Mouse (Mus musculus) MEL (cell line): ENCODE measurements around the gene Vmn1r91.
"Not testable (repeated sequence)": the region's sequence is repeated elsewhere in the genome, so short reads cannot be mapped to it uniquely, and the experiment has no call there.

Experiments
- CHD1 ChIP-seq: IDR thresholded peaks from 2 replicates; pipeline ENCODE4 v1.6.1; 2012; ENCODE audit warnings: low read depth, mild to moderate bottlenecking, inconsistent platforms, low read length, improper control_type of control experiment
- CHD2 ChIP-seq: IDR thresholded peaks from 2 replicates; pipeline ENCODE4 v1.6.1; 2011; ENCODE audit warnings: low read length, improper control_type of control experiment
- CTCF ChIP-seq, 3 experiments: IDR thresholded peaks in 2 of 3; conservative IDR thresholded peaks in 1 of 3; 2 replicates each; pipeline ENCODE4 v1.5.1; 2011 to 2012; ENCODE audit warnings: low read length in 3 of 3, low read depth in 2 of 3, mild to moderate bottlenecking in 2 of 3, improper control_type of control experiment in 1 of 3, inconsistent platforms in 1 of 3, mixed read lengths in 1 of 3, moderate library complexity in 1 of 3; ENCODE audit not compliant: control insufficient read depth in 1 of 3, insufficient read depth in 1 of 3, poor library complexity in 1 of 3, severe bottlenecking in 1 of 3
- E2F4 ChIP-seq: IDR thresholded peaks from 2 replicates; pipeline ENCODE4 v1.6.1; 2011; ENCODE audit warnings: low read depth, low read length, improper control_type of control experiment, borderline replicate concordance
- ELF1 ChIP-seq: IDR thresholded peaks from 2 replicates; pipeline ENCODE4 v1.6.1; 2014; ENCODE audit warnings: low read depth, mild to moderate bottlenecking, inconsistent platforms, low read length, improper control_type of control experiment, moderate library complexity
- EP300 ChIP-seq, 2 experiments: IDR thresholded peaks; 2 replicates each; pipeline ENCODE4 v1.6.1; 2011; ENCODE audit warnings: improper control_type of control experiment in 2 of 2, low read length in 2 of 2, low read depth in 1 of 2, mild to moderate bottlenecking in 1 of 2
- GATA1 ChIP-seq: IDR thresholded peaks from 2 replicates; pipeline ENCODE4 v1.6.1; 2011; ENCODE audit warnings: low read depth, low read length, improper control_type of control experiment
- JUND ChIP-seq: IDR thresholded peaks from 2 replicates; pipeline ENCODE4 v1.6.1; 2011; ENCODE audit warnings: low read depth, mild to moderate bottlenecking, improper control_type of control experiment, low read length
- MAFK ChIP-seq: IDR thresholded peaks from 2 replicates; pipeline ENCODE4 v1.6.1; 2011; ENCODE audit warnings: low read depth, mild to moderate bottlenecking, low read length, improper control_type of control experiment, borderline replicate concordance
- NRF1 ChIP-seq: IDR thresholded peaks from 2 replicates; pipeline ENCODE4 v1.6.1; 2014; ENCODE audit warnings: low read depth, mild to moderate bottlenecking, inconsistent platforms, low read length, improper control_type of control experiment, moderate library complexity; ENCODE audit not compliant: poor library complexity, insufficient read depth, severe bottlenecking
- POLR2A ChIP-seq, 2 experiments: IDR thresholded peaks; 2 replicates each; pipeline ENCODE4 v1.6.1; 2011 to 2012; ENCODE audit warnings: low read length in 2 of 2, mild to moderate bottlenecking in 2 of 2, control low read depth in 1 of 2, improper control_type of control experiment in 1 of 2, low read depth in 1 of 2, moderate library complexity in 1 of 2; ENCODE audit not compliant: control insufficient read depth in 1 of 2, insufficient read depth in 1 of 2, poor library complexity in 1 of 2
- ZC3H11A ChIP-seq: IDR thresholded peaks from 2 replicates; pipeline ENCODE4 v1.6.1; 2012; ENCODE audit warnings: low read depth, mild to moderate bottlenecking, inconsistent platforms, low read length, improper control_type of control experiment
- ZKSCAN1 ChIP-seq: IDR thresholded peaks from 2 replicates; pipeline ENCODE4 v1.6.1; 2012; ENCODE audit warnings: low read depth, mild to moderate bottlenecking, inconsistent platforms, low read length, improper control_type of control experiment, moderate library complexity
- ZNF384 ChIP-seq: IDR thresholded peaks from 2 replicates; pipeline ENCODE4 v1.6.1; 2012; ENCODE audit warnings: low read depth, mild to moderate bottlenecking, inconsistent platforms, low read length, improper control_type of control experiment

- TF ChIP-seq CTCF (IDR thresholded peaks at IDR 0.05 in 2 of 3, conservative IDR thresholded peaks at IDR 0.05 in 1 of 3; ENCODE audit: control insufficient read depth in 1 of 3, insufficient read depth in 1 of 3, low read depth in 2 of 3, low read length in 3 of 3, poor library complexity in 1 of 3, severe bottlenecking in 1 of 3); MAFK; ZNF384; EP300 (IDR thresholded peaks at IDR 0.05; ENCODE audit: low read depth in 1 of 2, low read length in 2 of 2); CHD2; ELF1; NRF1; ZC3H11A; POLR2A (IDR thresholded peaks at IDR 0.05; ENCODE audit: control insufficient read depth in 1 of 2, insufficient read depth in 1 of 2, low read depth in 1 of 2, low read length in 2 of 2, poor library complexity in 1 of 2); GATA1; CHD1; JUND; E2F4; ZKSCAN1: not testable (repeated sequence)
These were observed 21.4 kb upstream of the Vmn1r91 start for GRCm38 (mm10) chr7:20078118-20078517.
